Mouse (Mus musculus) G1E-ER4 (cell line): ENCODE results near the gene Cldn10. TPM values are rescaled to one million over a fixed set of nuclear protein-coding genes. Genes with fewer than 3 reads are reported as not detected.

Source experiments
- GATA1 ChIP-seq: IDR thresholded peaks from one replicate; pipeline ENCODE4 v1.8.0; 2012; ENCODE audit warnings: low read length, inconsistent platforms
- polyA plus RNA-seq: library from polyadenylated mRNA; stranded (reverse); fragments of >175 nt; gene quantifications from 2 replicates; pipeline ENCODE4 v1.2.3, GENCODE M21; 2012

Cldn10 gene
- polyA plus RNA-seq, 1 experiment: not detected

GRCm38 (mm10) chr14:118804351-118804750 is 16.6 kb downstream of the Cldn10 start:
- no peak for TF ChIP-seq GATA1

GRCm38 (mm10) chr14:118807653-118808052 is 19.9 kb downstream of the Cldn10 start:
- TF ChIP-seq GATA1: no peak

GRCm38 (mm10) chr14:118809686-118810085 is 22.0 kb downstream of the Cldn10 start:
- TF ChIP-seq GATA1: no peak

- TF ChIP-seq GATA1: no peak
Observed at GRCm38 (mm10) chr14:118813111-118813510, 25.4 kb downstream of the Cldn10 start.

GRCm38 (mm10) chr14:118816503-118816902 is 28.8 kb downstream of the Cldn10 start:
- TF ChIP-seq GATA1: no peak

GRCm38 (mm10) chr14:118820111-118820510 is 32.4 kb downstream of the Cldn10 start:
- no peak for TF ChIP-seq GATA1

GRCm38 (mm10) chr14:118822816-118823215 is 35.1 kb downstream of the Cldn10 start:
- no peak for TF ChIP-seq GATA1

- no peak for TF ChIP-seq GATA1
Observed at GRCm38 (mm10) chr14:118823313-118823712, 35.6 kb downstream of the Cldn10 start.

- no peak for TF ChIP-seq GATA1
Observed at GRCm38 (mm10) chr14:118826346-118826745, 38.6 kb downstream of the Cldn10 start.

- no peak for TF ChIP-seq GATA1
Observed at GRCm38 (mm10) chr14:118827283-118827904, 39.7 kb downstream of the Cldn10 start.

GRCm38 (mm10) chr14:118829331-118830095 is 41.8 kb downstream of the Cldn10 start:
- no peak for TF ChIP-seq GATA1

GRCm38 (mm10) chr14:118831597-118831996 is 43.9 kb downstream of the Cldn10 start:
- no peak for TF ChIP-seq GATA1

GRCm38 (mm10) chr14:118833241-118833640 is 45.5 kb downstream of the Cldn10 start:
- no peak for TF ChIP-seq GATA1

GRCm38 (mm10) chr14:118834313-118834712 is 46.6 kb downstream of the Cldn10 start:
- TF ChIP-seq GATA1: no peak

GRCm38 (mm10) chr14:118836145-118836544 is 48.4 kb downstream of the Cldn10 start:
- TF ChIP-seq GATA1: no peak

GRCm38 (mm10) chr14:118836754-118837153 is 49.0 kb downstream of the Cldn10 start:
- no peak for TF ChIP-seq GATA1

GRCm38 (mm10) chr14:118838556-118839120 is 50.9 kb downstream of the Cldn10 start:
- TF ChIP-seq GATA1: no peak
